Mouse (Mus musculus) heart, adult 18-20 months (tissue): Measurements from ENCODE around the gene Scube1. TPM values are rescaled to one million over a fixed set of nuclear protein-coding genes. Genes with fewer than 3 reads are reported as not detected.

Experiments
- DNase-seq, 2 experiments: peaks; one replicate each; pipeline ENCODE4 v3.0.0; 2021 to 2022; ENCODE audit warnings: mixed read lengths in 1 of 2
- total RNA-seq, 2 experiments: library from RNA; stranded (reverse); gene quantifications; 2 replicates each; pipeline ENCODE4 v1.2.3; 2021

The Scube1 gene
- total RNA-seq, 2 experiments from 2014 or later, result 0.62 to 0.72 TPM

GRCm38 (mm10) chr15:83595364-83595711 lies 129.5 kb downstream of the Scube1 start:
- no peak for DNase-seq

- DNase-seq, result peak; percentile 95 to 96
These were observed 130.1 kb downstream of the Scube1 start, which contains the start of gene Ttll12 for GRCm38 (mm10) chr15:83594513-83595363. TSS of gene Ttll12 (minus strand) at chr15:83595157.

GRCm38 (mm10) chr15:83593702-83594512 lies 130.9 kb downstream of the Scube1 start:
- DNase-seq, result no peak

GRCm38 (mm10) chr15:83593189-83593585 lies 131.6 kb downstream of the Scube1 start:
- DNase-seq, result no peak

GRCm38 (mm10) chr15:83592260-83593188 lies 132.3 kb downstream of the Scube1 start:
- DNase-seq, result no peak

- DNase-seq, result no peak
These were observed 133.1 kb downstream of the Scube1 start for GRCm38 (mm10) chr15:83591758-83592157.

DNA sequence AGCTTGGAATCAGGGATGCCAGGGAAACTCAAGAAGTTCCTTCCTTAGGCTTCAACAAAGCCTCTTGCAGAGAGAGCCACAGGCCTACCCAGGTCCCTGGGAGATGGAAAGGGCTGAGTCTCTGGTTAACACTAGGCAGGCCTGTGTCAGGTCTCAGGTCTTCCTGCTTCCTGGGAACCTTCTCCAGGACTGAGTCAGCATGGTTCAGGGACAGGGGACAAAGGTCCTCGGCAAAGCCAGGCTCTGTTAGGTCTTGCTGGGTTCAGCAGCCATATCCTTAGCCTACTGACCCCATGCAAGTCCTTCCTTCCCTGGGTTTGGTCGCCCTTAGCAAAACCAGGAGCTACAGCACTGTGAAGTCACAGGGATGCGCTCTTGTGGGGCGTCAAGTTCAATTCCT lies 134.0 kb downstream of the Scube1 start:
- DNase-seq, result no peak

DNA sequence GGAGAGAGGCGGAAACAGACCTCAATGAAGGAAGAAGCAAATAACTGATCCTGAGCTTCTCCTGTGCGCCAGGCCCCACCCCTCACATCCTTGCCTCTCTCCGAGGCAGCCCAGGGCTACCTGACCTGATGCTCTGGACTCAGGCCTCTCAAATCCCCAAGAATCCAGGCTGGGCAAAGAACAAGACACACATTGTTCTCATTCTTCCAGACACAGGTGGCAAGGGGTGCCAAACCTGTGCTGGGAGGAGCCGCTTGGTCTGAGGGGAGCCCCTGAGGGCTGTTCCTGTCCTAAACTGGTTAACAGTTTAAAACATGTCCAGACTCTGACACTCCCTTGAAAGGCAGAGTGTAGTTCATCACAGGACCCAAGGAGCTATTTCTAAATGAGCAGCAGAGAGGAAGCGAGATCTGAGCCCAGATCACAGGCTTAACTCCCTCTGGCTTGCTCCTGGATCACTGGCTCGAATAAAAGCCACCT lies 140.0 kb downstream of the Scube1 start:
- no peak for DNase-seq

GRCm38 (mm10) chr15:83583419-83584156 lies 141.2 kb downstream of the Scube1 start:
- peak; percentile 54 to 71 for DNase-seq

GRCm38 (mm10) chr15:83582931-83583330 lies 141.9 kb downstream of the Scube1 start:
- DNase-seq, result no peak

DNA sequence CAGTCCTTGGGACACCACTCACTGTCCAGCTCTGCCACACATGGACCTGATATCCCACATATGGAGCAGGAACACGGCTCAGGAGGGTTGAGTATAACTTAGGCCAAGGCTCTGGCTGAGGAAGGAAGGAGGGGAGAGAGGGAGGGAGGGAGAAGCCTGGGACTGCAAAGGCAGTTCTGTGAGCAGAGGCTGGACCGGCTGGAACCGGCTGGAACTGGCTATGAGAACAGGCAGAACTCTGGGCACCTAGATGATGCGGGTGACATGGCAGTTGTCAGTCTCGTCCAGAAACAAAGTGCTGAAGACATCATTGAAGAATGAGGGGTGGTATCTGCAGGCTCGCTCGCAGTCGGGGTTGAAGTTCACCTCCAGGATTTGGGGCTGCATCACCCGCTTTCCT lies 148.2 kb downstream of the Scube1 start:
- no peak for DNase-seq

- no peak for DNase-seq
These were observed 149.3 kb downstream of the Scube1 start for GRCm38 (mm10) chr15:83575543-83575942.

DNA sequence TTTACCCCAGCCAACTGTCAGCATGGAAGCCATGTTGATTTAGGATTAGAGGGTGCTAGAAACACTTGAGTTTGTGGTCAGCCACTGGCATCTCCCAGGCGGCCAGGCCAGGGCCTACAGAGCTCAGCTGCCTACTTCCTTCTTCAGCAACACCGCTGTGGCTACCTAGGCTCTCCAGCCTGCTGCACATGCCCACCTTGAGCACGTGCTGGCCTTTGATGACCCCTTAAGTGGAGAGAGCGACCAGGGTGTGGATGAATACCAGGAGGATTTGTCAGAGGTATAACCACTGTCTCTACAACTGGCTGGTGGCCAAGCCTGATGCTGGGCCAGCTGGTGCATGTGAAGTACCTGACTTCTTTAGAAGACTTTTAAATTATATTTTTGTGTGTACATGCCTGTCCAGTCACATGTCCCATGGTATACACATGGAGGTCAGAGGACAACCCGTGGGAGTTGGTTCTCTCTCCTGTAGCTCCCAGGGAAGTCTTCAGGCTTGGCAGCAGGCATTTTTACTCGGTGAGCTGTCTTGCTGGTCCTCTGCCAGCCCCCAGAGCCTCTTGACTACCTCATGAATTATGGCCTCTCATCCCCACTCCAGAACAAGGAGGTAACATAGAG lies 150.0 kb downstream of the Scube1 start:
- no peak for DNase-seq

DNA sequence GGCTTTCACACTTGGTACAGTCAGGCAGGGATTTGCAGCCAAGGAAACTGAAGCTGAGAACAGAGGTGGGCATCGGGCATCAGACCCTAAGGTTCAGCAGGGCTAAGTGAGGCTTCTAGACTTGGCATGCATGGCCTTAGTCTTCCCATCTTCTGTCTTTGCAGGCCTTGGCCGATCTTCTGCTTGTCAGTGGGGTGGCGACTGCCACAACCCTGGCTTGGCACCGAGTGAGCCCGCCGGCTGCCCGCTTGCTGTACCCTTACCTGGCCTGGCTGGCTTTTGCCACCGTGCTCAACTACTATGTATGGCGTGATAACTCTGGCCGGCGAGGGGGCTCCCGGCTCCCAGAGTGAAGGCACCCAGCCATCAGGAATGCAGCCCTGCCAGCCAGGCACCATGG lies 151.2 kb downstream of the Scube1 start:
- no peak for DNase-seq

DNA sequence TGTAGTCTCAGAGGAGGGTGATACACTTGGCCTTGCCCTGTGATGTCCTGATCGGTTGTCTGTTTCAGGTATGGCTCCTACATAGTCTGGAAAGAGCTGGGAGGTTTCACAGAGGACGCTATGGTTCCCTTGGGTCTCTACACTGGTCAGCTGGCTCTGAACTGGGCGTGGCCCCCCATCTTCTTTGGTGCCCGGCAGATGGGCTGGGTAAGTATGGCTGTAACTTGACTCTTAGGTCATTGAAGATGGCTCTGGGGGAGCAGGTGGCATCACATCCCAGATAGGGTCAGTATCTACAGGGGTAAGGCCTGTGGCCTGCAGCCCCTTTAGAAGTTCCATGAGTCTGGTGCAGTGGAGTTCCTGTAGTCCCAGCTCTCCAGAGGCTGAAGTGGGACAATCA lies 152.7 kb downstream of the Scube1 start:
- DNase-seq, result no peak

DNA sequence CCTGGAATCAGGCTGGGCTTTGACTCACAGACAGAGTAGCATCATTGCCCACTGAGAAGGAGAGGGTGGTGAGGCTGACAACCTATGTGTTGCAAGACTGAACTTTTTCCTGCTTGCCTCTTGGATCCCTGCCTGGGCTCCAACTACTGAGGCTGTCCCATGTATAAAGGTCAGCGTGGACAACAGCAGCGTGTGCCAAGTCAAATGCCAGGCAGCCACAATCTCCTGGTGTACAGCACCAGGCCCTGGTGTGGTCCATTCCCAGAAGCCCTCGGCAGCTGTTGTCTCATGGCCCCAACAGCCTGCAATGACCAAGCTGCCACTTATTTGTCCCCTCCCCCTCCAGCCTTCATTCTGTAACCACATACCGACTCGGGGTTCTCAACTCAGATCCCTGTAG lies 153.2 kb downstream of the Scube1 start:
- no peak for DNase-seq

DNA sequence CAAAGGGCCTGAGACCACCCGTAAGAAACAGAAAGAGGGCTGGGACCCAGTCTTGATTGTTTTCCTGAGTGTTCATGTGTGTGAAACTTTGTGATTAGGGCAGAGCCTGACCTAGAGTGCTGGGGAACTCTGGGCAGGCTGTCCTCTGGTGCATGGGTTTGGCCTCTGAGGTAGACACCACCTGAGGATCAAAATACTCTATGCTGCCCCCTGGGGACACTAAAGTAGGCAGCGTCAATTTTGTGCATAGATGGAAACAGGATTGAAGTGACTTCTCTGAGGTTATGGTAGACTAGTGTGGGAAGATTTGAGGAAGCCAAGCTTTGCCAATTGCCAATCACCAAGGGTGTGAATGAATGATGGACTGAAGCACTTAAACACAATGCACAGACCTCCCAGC lies 154.2 kb downstream of the Scube1 start:
- DNase-seq, result no peak

- no peak for DNase-seq
These were observed 155.1 kb downstream of the Scube1 start for GRCm38 (mm10) chr15:83569682-83570081.

GRCm38 (mm10) chr15:83568544-83568943 lies 156.3 kb downstream of the Scube1 start:
- no peak for DNase-seq

DNA sequence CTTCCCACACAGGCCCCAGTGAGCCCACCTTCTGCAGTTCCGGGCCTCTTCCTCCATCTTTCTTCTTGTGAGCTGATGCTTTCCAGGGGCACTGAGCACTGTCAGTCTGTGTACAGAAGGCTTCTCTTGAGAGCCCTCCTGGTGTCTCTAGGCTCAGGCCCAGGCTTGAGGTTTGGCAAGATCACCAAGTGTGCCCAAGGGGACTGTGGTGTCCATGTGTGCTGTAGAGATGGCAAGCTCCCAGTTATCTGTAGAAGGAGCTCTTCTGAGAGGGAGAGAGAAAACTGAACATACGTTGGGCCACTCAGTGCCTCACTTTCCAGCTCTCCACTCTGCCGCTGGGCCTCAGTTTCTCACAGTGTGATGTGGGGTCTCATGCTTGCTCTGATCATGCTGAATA lies 157.1 kb downstream of the Scube1 start:
- DNase-seq, result no peak

GRCm38 (mm10) chr15:83566006-83566405 lies 158.8 kb downstream of the Scube1 start:
- DNase-seq, result no peak
